Mouse (Mus musculus) T-cell, adult 66 days (primary cell): ENCODE measurements around the gene Slc51a. TPM values are rescaled to one million over a fixed set of nuclear protein-coding genes. Genes with fewer than 3 reads are reported as not detected.

Experiments
- total RNA-seq, 2 experiments: library from RNA; stranded (reverse); gene quantifications; 3 replicates in 1 of 2; 4 replicates in 1 of 2; pipeline ENCODE4 v1.2.4; 2023

Gene Slc51a
- not detected for total RNA-seq

GRCm38 (mm10) chr16:32487234-32488111, at the start of gene Slc51a:
Gene Slc51a, minus strand, starts transcription at chr16:32487879.

GRCm38 (mm10) chr16:32495965-32496364, 8.3 kb upstream of the Slc51a start, which contains the start of gene Zdhhc19:
Gene Zdhhc19, plus strand, starts transcription at chr16:32496265.

GRCm38 (mm10) chr16:32430474-32431046, 57.1 kb downstream of the Slc51a start, which contains the start of gene Pcyt1a:
Gene Pcyt1a, plus strand, starts transcription at chr16:32430921.

Other genes starting within 250 kb of the Slc51a start
- 10 to 100 TPM in 1 of 2 experiments, 1 to 10 TPM in 1; 8.8 to 10.3 TPM for gene Fbxo45, start 240.7 kb downstream of the Slc51a start, total RNA-seq
- gene Wdr53, start 240.7 kb downstream of the Slc51a start, total RNA-seq = 10 to 100 TPM in 1 of 2 experiments, 1 to 10 TPM in 1; 9.4 to 14.4 TPM
- 1 to 10 TPM in 1 of 2 experiments, under 1 TPM in 1; 0.52 to 1.2 TPM for gene Smco1, start 216.4 kb downstream of the Slc51a start, total RNA-seq
- 10 to 100 TPM; 19.8 to 27.4 TPM for gene Rnf168, start 210.4 kb downstream of the Slc51a start, total RNA-seq
- 10 to 100 TPM; 69.3 to 78.3 TPM for gene Ubxn7, start 155.6 kb downstream of the Slc51a start, total RNA-seq
- gene Tm4sf19, start 87.4 kb downstream of the Slc51a start, total RNA-seq = not detected
- 1 to 10 TPM in 1 of 2 experiments, not detected in 1; 1.4 TPM for gene Tctex1d2, start 68.2 kb downstream of the Slc51a start, total RNA-seq
- 10 to 100 TPM; 14.3 to 19.1 TPM for gene Pcyt1a, start 57.0 kb downstream of the Slc51a start, total RNA-seq
- not detected for gene Zdhhc19, start 8.4 kb upstream of the Slc51a start, total RNA-seq
- 10 to 100 TPM; 51.4 to 62.9 TPM for gene Tfrc, start 121.0 kb upstream of the Slc51a start, total RNA-seq
- gene Tnk2, start 156.0 kb upstream of the Slc51a start, total RNA-seq = 10 to 100 TPM; 78.4 to 93.3 TPM
- gene Muc4, start 248.0 kb upstream of the Slc51a start, total RNA-seq = not detected